Mouse (Mus musculus): Measurements from ENCODE around the gene Arhgap36.

Arhgap36 gene

DNA sequence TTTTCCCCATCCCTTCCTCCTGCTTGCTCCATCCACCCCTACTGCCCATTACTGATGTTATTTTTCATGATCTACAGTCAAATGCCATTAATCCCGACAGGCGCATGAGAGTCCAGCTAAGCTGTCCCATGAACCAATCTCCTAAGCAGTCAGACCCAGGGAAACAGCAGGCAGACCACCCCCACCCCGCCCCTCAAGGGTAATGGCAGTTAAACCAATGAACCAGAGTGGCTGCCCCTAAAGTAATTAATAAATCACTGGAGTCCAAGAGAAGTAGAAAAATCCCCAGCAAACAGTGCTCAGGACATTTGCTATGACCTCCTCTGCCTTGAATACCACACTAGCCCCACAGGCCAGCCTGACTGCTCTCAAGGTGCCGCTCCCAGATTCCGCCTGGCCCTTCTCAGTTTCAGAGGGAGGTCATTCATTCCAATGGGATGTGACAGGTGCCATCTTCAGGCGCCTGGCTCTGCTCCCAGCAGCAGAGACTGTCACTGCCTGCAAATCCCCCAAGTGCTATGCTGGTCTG lies at the start of gene Arhgap36:
Gene Arhgap36 (plus strand): TSS at position 504 of the 529 bp plus-strand sequence.
- DNase-seq (ENCODE audit: low spot score), result no peak

DNA sequence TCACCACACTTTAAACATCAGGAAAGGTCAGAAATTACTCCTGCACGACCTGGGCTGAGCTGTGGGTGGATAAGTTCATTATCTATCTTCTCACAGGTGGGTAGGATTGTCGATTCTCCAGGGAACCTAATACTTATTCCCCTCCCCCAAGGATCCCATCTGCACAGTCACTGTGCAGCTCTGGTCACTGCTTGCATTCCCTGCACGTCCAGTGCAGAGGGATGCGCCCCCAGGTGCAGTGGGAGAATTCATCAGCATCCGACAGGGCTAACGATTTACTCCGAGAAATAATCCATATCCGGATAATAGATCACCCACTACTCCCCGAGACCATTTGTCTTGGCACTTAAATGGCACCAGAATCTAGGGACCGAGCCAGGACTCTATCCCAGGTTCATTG lies 6.0 kb upstream of the Arhgap36 start:
- DNase-seq (ENCODE audit: low spot score), result no peak

DNA sequence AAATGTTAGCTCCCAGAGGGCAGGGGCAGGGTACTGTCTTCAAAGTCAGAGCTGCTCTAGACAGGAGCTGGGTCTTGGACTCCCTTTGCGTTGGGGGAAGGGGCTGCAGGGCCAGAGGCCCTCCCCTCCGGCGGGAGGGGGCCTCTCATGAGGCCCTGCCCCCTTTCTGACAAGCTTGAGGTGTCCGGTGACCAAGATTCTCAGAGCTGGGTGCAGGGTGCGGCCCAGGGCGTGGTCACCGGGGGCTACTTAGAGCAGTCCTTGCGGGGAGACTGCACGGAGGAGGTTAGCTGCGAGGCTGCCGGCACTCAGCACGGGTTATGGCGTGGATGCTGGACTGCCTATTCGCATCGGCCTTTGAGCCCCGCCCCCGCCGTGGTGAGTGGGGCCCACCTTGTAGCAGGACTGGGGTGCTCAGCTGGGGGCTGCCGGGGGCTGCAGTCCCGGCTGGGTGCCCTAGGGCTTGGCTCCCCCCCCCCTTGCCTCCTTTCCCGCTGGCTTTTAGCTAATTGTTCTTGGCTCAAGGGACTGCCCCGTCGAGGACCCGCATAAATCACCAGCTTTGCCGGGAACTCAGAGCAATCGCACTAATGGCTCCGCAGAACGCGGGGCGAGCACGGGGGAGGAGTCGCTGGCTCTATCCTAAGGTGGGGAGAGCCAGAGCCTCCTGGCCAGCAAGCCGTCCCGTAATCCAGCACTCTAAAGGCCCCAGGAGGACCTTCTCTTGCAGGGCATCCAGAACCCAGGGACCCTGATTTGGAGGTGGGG lies 6.7 kb downstream of the Arhgap36 start:
- DNase-seq (ENCODE audit: low spot score), result no peak

DNA sequence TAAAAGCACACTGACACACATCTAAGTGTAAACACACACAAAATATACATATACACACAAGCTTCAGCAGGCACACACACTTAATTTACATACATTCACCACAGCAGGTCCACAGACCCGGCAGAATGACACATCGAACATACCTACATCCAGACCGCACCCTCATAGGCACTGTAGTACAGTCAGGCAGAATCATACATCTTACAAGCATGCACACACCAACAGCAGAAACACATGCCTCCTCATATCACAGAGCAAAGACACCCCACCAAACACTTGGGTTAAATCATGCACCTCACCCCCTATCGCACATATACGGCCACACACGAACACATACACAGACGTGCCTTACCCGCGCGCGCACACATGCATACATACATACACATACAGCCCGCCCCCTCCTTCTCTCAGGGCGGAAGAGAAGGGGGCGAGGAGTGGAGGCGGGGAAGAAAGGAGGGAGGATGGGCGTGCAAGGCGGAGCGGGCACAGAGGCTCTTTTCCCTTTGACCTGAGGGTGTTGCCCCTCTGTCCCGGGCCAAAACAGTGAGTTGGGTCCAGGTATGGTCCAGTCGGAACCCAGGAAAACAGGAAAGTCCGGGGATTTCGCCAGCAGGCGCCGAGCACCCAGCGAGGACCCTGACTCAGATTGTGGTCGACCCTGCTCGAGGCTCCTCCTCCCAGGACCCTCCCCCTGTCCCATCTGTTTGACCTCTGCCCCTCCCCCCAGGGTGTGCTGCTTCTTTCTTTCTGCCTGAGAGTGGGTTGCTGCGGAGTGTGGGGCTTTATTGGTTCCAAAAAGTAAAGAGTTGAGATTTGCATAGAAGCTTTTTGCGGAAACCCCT lies 16.4 kb downstream of the Arhgap36 start:
- DNase-seq (ENCODE audit: low spot score), result no peak

DNA sequence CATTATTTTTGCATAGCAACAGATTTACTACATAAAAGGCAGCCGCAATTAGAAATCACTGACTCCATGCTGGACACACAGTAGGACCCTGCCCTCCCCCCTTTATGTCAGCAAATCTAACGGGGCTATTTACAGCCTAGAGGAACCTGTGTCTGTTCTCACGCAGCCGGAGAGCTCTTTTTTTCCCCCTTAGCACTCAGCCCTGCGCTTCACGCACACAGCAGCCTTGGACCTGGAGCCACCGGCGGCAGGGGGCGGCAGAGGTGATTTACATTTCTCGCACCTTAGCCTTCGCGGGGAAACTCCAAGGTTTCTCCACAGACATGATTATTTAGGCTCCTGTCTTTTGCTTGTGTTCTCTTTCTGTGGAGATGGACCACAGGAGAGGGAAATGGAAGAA lies 17.1 kb downstream of the Arhgap36 start:
- DNase-seq (ENCODE audit: low spot score), result no peak

DNA sequence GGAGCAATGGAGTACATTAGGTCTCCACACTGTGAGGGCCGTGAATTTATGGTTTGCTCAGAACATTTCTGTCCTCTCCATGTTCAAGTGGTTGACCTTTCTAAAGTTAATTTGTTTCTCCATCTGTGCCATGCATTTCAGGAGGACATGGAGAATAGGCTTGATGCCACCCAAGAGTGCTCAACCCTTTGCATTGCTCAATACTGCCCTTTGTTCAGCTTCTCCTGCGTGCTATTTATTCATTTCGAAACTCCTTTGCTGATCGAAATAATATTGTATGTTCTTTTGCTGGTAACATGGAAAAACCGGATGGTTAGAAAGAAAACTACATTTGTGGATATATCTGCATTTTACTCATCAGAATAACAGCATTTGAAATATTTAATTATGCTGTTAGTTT lies 25.4 kb downstream of the Arhgap36 start:
- no peak for DNase-seq (ENCODE audit: low spot score)

DNA sequence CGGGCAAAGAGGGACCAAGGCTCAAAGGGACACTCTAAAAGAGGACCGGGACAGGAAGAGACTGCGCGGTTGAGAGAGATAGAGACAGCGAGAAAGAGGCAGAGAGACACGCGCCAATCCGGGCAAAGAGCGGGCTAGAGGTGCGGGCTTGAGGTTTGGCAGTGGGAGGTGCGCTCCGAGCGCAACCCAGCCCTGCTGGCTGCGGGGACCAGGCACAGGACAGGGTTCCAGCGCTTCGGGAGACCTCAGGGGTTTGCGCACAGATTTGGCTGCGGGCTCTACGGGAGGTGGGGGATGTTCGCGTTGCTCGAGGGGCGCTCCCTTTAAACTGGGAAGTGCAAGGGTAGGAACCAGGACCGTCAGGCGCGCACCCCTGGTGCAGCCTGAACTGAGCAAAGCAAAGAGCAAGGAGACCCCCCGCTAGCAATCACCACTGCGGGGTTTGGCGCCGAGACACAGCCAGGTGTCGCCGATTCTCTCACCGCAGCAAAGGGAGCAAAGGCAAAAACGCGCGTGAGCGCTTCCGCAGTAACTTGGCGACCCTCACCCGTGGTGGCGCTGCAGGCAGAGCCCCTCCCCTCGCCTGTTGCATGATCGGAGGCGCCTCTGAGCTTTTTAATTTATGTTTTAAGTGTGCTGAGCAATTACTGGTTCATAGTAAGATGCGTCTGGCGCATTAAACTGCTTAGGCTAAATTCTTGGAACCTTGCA lies 30.1 kb downstream of the Arhgap36 start:
- DNase-seq (ENCODE audit: low spot score), result no peak
